Comparison of ENCODE assay signal across 10 mouse cellular contexts in the genomic region with DNA sequence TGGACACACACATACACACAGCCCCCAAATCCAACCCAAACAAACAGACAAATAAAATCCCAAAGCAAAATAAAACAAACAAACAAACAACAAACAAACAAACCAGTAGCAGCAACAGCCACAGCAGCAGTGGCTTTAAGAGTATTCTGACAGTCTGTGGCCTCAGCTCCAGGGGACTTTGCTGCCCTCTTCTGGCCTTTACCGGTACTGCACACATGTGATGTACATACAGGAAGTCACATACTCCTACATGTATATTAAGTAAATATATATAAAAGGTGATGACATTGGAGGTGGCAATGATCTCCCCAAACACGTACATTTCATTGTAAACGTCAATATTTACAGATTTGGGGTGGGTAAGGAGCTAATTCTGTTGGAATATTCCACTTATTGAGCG. TPM values are rescaled to one million over a fixed set of nuclear protein-coding genes. Genes with fewer than 3 reads are reported as not detected.
DNase-seq lines count a peak whose midpoint lies in the region; ATAC-seq and TF ChIP-seq lines count a peak whose summit lies in the region.
"Had no signal": no experiment of that assay in that cellular context is flagged by ENCODE, and none has a peak within 500 bp of the region (broad histone marks: within the 10 kb centered on the region; RNA-seq: fewer than 3 reads in every experiment).

No protein-coding gene starts in this region.

- no peaks in the 10 kb centered on the region for H3K4me1 ChIP-seq in intestine, postnatal 0 days (replicated peaks; ENCODE audit: control insufficient read depth, insufficient read depth, low read length)
- no peaks in the 10 kb centered on the region for H3K4me1 ChIP-seq in intestine, embryonic 16.5 days (ENCODE audit: control insufficient read depth, insufficient read depth, low read length)
- H3K4me1 ChIP-seq in forebrain, embryonic 10.5 days: peaks cover 4% of the 10 kb centered on the region

- peak; percentile 59 for DNase-seq in 3T3-L1 (ENCODE audit: low read depth, low spot score)
- peak; percentile 20 to 37 for DNase-seq in CD8-positive naive resting alpha-beta T cell, adult 2 months (ENCODE audit: low read depth in 2 of 2, low spot score in 2 of 2)
- no peak for DNase-seq in ovary, postnatal 14 days (ENCODE audit: low spot score)
- DNase-seq in forebrain, embryonic 10.5 days (ENCODE audit: extremely low spot score, low spot score): no peak
- DNase-seq in cerebellum, adult 11 months: no peak
- DNase-seq: kidney, adult 18-20 months had no signal

- no peaks in the 10 kb centered on the region for H3K9me3 ChIP-seq in intestine, postnatal 0 days (ENCODE audit: control insufficient read depth)
- H3K9me3 ChIP-seq in intestine, embryonic 16.5 days (ENCODE audit: control insufficient read depth, low read length): peaks cover 6% of the 10 kb centered on the region; the same call in 1 of the 2 replicates
- H3K9me3 ChIP-seq in forebrain, embryonic 10.5 days: peaks cover 13% of the 10 kb centered on the region

- H3K27ac ChIP-seq in intestine, postnatal 0 days (ENCODE audit: low read depth, low read length): no peak overlapping the region
- no peak overlapping the region for H3K27ac ChIP-seq in intestine, embryonic 16.5 days (ENCODE audit: low read length)
- no peak overlapping the region for H3K27ac ChIP-seq in forebrain, embryonic 10.5 days

- H3K4me2 ChIP-seq in intestine, postnatal 0 days (replicated peaks; ENCODE audit: low read depth): no peak overlapping the region
- H3K4me2 ChIP-seq in intestine, embryonic 16.5 days (ENCODE audit: low read depth, low read length): no peak overlapping the region

- no peaks in the 10 kb centered on the region; the same call in 1 of the 2 replicates for H3K36me3 ChIP-seq in intestine, postnatal 0 days (ENCODE audit: control insufficient read depth, insufficient read depth)
- no peaks in the 10 kb centered on the region for H3K36me3 ChIP-seq in intestine, embryonic 16.5 days (ENCODE audit: control insufficient read depth, insufficient read depth, low read length)
- H3K36me3 ChIP-seq in forebrain, embryonic 10.5 days (replicated peaks): no peaks in the 10 kb centered on the region

- TF ChIP-seq CTCF in intestine, postnatal 0 days (IDR thresholded peaks at IDR 0.05; ENCODE audit: low read depth): peak; percentile 60

- no peak overlapping the region for H3K9ac ChIP-seq in intestine, postnatal 0 days (ENCODE audit: low read depth, low read length)
- H3K9ac ChIP-seq in intestine, embryonic 16.5 days (ENCODE audit: low read depth, low read length): no peak overlapping the region

- H3K27me3 ChIP-seq in intestine, postnatal 0 days (replicated peaks; ENCODE audit: control insufficient read depth, insufficient read depth, low read length): peaks cover 14% of the 10 kb centered on the region
- H3K27me3 ChIP-seq in intestine, embryonic 16.5 days (replicated peaks; ENCODE audit: control insufficient read depth, insufficient read depth, low read length): peaks cover 21% of the 10 kb centered on the region
- peaks cover 42% of the 10 kb centered on the region for H3K27me3 ChIP-seq in forebrain, embryonic 10.5 days (ENCODE audit: poor library complexity, severe bottlenecking)

- ATAC-seq in intestine, postnatal 0 days: no peak
- no peak for ATAC-seq in intestine, embryonic 16.5 days
- ATAC-seq in erythroid progenitor cell, adult 5-6 weeks (replicated peaks; ENCODE audit: low FRiP score, poor library complexity, severe bottlenecking): 0 out of 2 replicates have a peak, but pooled peaks have one; percentile 43

- H3K4me3 ChIP-seq in intestine, postnatal 0 days (ENCODE audit: low read depth, low read length): no peak overlapping the region
- no peak overlapping the region for H3K4me3 ChIP-seq in intestine, embryonic 16.5 days (ENCODE audit: low read length)
- H3K4me3 ChIP-seq in forebrain, embryonic 10.5 days: no peak overlapping the region

- WGBS in intestine, postnatal 0 days: 77% methylated on average over 4 of the region's 4 CpGs
- WGBS in intestine, embryonic 16.5 days: 73% methylated on average over 4 of the region's 4 CpGs
- WGBS in forebrain, embryonic 10.5 days: 76% methylated on average over 4 of the region's 4 CpGs

RNA-seq across cellular contexts. Expression of a gene that starts 5.1 kb away (rescaled TPM):
- polyA plus RNA-seq in intestine, postnatal 0 days (2015; fragmentation: Nextera tagmentation; extraction: Ambion mirVana): 0.14 and 0.25 TPM in 2 replicates
- 0.11 and 0.16 TPM in 2 replicates for polyA plus RNA-seq in intestine, embryonic 16.5 days (2015; fragmentation: Nextera tagmentation; extraction: Ambion mirVana)
- not detected in 2 replicates for total RNA-seq in erythroid progenitor cell, adult 5-6 weeks (2015; ENCODE audit: low replicate concordance)
- not detected in 2 replicates for total RNA-seq in erythroid progenitor cell, adult 5-6 weeks (2017; ENCODE audit: low replicate concordance)
- polyA plus RNA-seq in forebrain, embryonic 10.5 days (2016; fragmentation: Nextera tagmentation; extraction: Ambion mirVana): 0.20 and 0.27 TPM in 2 replicates
- polyA plus RNA-seq: lung, embryonic 16.5 days had no signal

RNA-seq across cellular contexts. Expression of a gene that starts 50.9 kb away (rescaled TPM):
- 13.7 and 14.0 TPM in 2 replicates for polyA plus RNA-seq in intestine, postnatal 0 days (2015; fragmentation: Nextera tagmentation; extraction: Ambion mirVana)
- 81.3 and 83.5 TPM in 2 replicates for polyA plus RNA-seq in intestine, embryonic 16.5 days (2015; fragmentation: Nextera tagmentation; extraction: Ambion mirVana)
- total RNA-seq in erythroid progenitor cell, adult 5-6 weeks (2015; ENCODE audit: low replicate concordance): 6.5 and 13.4 TPM in 2 replicates
- total RNA-seq in erythroid progenitor cell, adult 5-6 weeks (2017; ENCODE audit: low replicate concordance): 1.2 and 7.1 TPM in 2 replicates
- 58.5 and 58.6 TPM in 2 replicates for polyA plus RNA-seq in forebrain, embryonic 10.5 days (2016; fragmentation: Nextera tagmentation; extraction: Ambion mirVana)

Comparison
In these comparisons a context has a peak if more than half of its experiments do, and no peak if none do; other contexts are left out.
1. DNase-seq: peak in 3T3-L1 (single experiment) and CD8-positive naive resting alpha-beta T cell, adult 2 months (2 of 2); none in ovary, postnatal 14 days (single experiment), forebrain, embryonic 10.5 days (single experiment) and cerebellum, adult 11 months (single experiment).